Mouse (Mus musculus) large intestine, adult 2 months (tissue): ENCODE data around the gene Fcgr3. TPM values are rescaled to one million over a fixed set of nuclear protein-coding genes. Genes with fewer than 3 reads are reported as not detected.

Experiments used
- DNase-seq: peaks from one replicate; pipeline ENCODE4 v3.0.0-alpha.2; 2012; ENCODE audit warnings: low read depth, low spot score
- WGBS: fragments of 180-500 bp; shearing (Covaris S2); methylation state at CpG from one replicate; pipeline ENCODE4 v1.1.7; 2018; 5-methylcytosine and 5-hydroxymethylcytosine counted together
- polyA plus RNA-seq: library from polyadenylated mRNA; depleted of rRNA; stranded (reverse); fragments of >200 nt; gene quantifications from 2 replicates; pipeline ENCODE4 v1.2.3, GENCODE M21; 2012; rRNA removed

The Fcgr3 gene
- polyA plus RNA-seq, 1 experiment, result 11.3 TPM

DNA sequence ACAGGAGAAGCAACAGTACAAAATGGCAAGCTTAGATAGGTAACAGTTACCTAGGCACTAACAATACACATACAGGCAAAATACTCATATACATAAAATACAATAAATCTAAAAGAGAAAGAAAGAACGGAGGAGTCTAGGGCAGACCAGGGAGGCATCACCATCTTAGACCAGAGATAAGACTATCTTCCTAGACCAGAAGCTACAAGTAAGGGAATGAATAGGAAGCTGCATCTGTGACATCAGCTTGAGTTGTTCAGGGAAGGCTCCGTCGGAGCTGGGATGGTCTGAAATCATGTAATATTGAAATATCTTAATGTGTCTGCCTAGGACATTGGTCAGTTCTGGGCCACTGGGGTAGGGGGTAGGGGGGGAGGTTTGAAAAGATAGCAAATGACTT, 33.0 kb downstream of the Fcgr3 start:
- WGBS, result 92% methylated on average over 3 of the region's 3 CpGs
- no peak for DNase-seq

- 57% methylated on average over 7 of the region's 7 CpGs for WGBS
- DNase-seq, result no peak
Observed at GRCm38 (mm10) chr1:171019311-171019950, 45.3 kb downstream of the Fcgr3 start.

DNA sequence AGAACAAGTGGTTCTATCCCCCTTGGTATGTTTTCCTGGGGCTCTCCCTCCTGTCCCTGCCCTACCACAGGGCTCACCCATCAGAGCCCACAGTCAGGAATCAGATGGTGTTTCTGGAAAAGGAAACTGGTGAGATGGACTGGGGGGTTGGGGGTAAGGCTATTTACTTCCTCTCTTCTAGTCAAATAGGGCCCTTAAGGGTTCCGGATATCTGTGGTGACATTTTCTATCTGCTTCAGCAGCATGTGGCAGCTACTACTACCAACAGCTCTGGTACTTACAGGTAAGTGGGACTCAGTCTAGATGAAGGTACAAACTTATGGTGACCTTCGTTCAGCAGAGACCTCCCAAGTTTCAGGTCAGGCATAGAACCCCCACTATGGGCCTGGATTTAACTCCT, 46.0 kb downstream of the Fcgr3 start, which contains the start of gene Fcgr4:
TSS of gene Fcgr4 (plus strand) at position 184 of the 400 bp plus-strand sequence.
- WGBS, result 74% methylated on average over 2 of the region's 2 CpGs

GRCm38 (mm10) chr1:171017468-171018158, 47.1 kb downstream of the Fcgr3 start:
- WGBS, result 64% methylated on average over 6 of the region's 6 CpGs
- no peak for DNase-seq

More for the DNA sequence above, 46.0 kb downstream of the Fcgr3 start, which contains the start of gene Fcgr4:
- no peak for DNase-seq

DNA sequence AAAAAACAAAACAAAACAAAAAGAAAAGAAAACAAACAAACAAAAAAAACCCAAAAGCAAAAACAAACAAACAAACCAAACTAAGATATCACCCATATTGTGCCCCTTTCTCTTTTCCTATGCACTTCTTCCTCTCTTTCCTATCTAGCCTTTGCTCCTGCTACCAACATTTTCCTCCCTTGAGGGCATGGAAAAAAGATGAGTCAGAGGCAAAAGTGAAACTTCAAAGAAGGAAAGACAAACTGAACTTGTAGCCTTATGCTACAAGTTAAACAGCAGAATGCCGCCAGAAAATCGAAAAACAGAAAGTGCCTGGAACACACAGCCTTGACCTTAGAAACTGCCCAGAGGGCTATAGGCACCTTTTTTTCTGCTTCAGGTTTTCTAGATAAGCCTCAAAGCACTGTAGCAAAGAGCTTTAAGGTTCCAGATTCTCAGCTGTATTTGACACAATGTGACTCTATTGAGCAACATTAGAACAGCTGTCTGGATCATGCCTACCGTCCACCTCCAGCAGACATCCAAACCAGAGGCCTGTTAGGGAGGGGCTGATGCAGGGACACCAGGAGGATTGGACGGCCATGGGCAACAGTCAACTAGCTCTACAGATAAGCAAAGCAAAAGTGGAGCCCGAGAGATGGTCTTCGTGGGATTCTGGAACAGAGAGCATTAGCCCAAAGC, 47.9 kb downstream of the Fcgr3 start:
- DNase-seq, result no peak
- 57% methylated on average over 6 of the region's 6 CpGs for WGBS

GRCm38 (mm10) chr1:171011733-171012132, 53.0 kb downstream of the Fcgr3 start:
- 59% methylated on average over 4 of the region's 4 CpGs for WGBS
- DNase-seq, result no peak

- 96% methylated on average over 2 of the region's 2 CpGs for WGBS
- DNase-seq, result no peak
Observed at GRCm38 (mm10) chr1:171006905-171007304, 57.8 kb downstream of the Fcgr3 start.

DNA sequence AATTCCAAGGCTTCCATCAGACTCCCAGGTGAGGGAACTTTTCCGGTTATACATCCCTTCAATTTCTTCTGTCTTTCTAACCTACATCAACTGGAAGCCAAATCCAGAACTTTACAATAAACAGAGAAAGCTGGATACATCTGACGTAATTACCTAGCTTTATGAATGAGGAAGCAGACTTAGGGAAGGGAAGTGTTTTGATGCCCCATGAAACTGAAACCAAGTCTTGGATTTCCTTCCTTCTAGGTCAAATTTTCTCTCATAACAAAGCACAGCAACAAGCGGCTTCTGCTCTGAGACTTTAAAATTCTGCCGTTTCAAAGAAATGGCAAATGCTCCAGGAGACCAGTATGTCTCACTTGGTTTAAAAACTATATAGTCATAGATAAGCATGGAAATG, 58.4 kb downstream of the Fcgr3 start:
- WGBS, result 60% methylated on average over 4 of the region's 4 CpGs
- DNase-seq, result no peak

DNA sequence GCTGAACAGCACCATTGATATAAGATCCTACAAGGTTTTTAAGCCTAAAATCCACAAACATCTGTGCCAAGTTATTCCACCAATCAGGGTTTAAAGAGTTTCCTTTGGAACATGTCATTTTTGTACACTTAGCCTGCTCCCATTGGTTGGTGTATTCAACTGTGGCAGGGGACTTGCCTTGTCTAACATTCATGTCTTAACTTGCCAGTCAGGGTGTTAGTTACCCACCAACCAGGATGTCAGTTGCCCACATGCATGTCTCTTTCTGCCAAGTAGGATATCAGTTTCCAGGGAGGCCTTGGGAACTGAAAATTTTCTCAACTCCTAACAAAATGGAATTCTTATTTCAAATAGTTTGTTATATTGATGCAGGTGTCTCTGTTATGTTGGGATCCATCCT, 59.1 kb downstream of the Fcgr3 start:
- no peak for DNase-seq

GRCm38 (mm10) chr1:171005081-171005480, 59.7 kb downstream of the Fcgr3 start:
- 58% methylated on average over 6 of the region's 6 CpGs for WGBS
- no peak for DNase-seq

Other genes with a start within 250 kb of the Fcgr3 start
- gene Atf6, start 197.2 kb downstream of the Fcgr3 start, polyA plus RNA-seq, result 9.6 and 14.3 TPM in 2 replicates
- gene Gm26620, start 179.9 kb downstream of the Fcgr3 start, polyA plus RNA-seq, result 1.1 and 1.2 TPM in 2 replicates
- gene Dusp12, start 179.4 kb downstream of the Fcgr3 start, polyA plus RNA-seq, result 14.3 and 18.2 TPM in 2 replicates
- gene Fcrlb, start 152.0 kb downstream of the Fcgr3 start, polyA plus RNA-seq, result 0.24 and 0.48 TPM in 2 replicates
- 9.8 and 11.8 TPM in 2 replicates for gene Fcrla, start 137.4 kb downstream of the Fcgr3 start, polyA plus RNA-seq
- gene Fcgr2b, start 88.4 kb downstream of the Fcgr3 start, polyA plus RNA-seq, result 7.7 and 16.6 TPM in 2 replicates
- 8.4 and 10.1 TPM in 2 replicates for gene Fcgr4, start 46.0 kb downstream of the Fcgr3 start, polyA plus RNA-seq
- gene Cfap126, start 49.0 kb upstream of the Fcgr3 start, polyA plus RNA-seq, result 1.8 and 2.0 TPM in 2 replicates
- 308 and 341 TPM in 2 replicates for gene Sdhc, start 85.7 kb upstream of the Fcgr3 start, polyA plus RNA-seq
- gene Mpz, start 85.8 kb upstream of the Fcgr3 start, polyA plus RNA-seq, result 0.29 and 0.30 TPM in 2 replicates
- 23.6 and 25.2 TPM in 2 replicates for gene Pcp4l1, start 131.3 kb upstream of the Fcgr3 start, polyA plus RNA-seq
- gene Nr1i3, start 149.0 kb upstream of the Fcgr3 start, polyA plus RNA-seq, result 3.8 and 22.7 TPM in 2 replicates
- gene Tomm40l, start 157.6 kb upstream of the Fcgr3 start, polyA plus RNA-seq, result 23.1 and 24.0 TPM in 2 replicates
- gene Apoa2, start 160.1 kb upstream of the Fcgr3 start, polyA plus RNA-seq, result 0.50 and 1.9 TPM in 2 replicates
- gene Fcer1g, start 169.4 kb upstream of the Fcgr3 start, polyA plus RNA-seq, result 56.2 and 58.5 TPM in 2 replicates
- gene Adamts4, start 185.5 kb upstream of the Fcgr3 start, polyA plus RNA-seq, result 1.1 and 2.5 TPM in 2 replicates
- gene Ndufs2, start 186.5 kb upstream of the Fcgr3 start, polyA plus RNA-seq, result 167 and 181 TPM in 2 replicates
- gene B4galt3, start 205.4 kb upstream of the Fcgr3 start, polyA plus RNA-seq, result 70.3 and 80.0 TPM in 2 replicates
- 21.9 and 34.8 TPM in 2 replicates for gene Ppox, start 216.3 kb upstream of the Fcgr3 start, polyA plus RNA-seq
- gene Usp21, start 223.1 kb upstream of the Fcgr3 start, polyA plus RNA-seq, result 30.0 and 36.4 TPM in 2 replicates
- 34.5 and 35.8 TPM in 2 replicates for gene Ufc1, start 230.1 kb upstream of the Fcgr3 start, polyA plus RNA-seq